Mouse (Mus musculus) liver, adult 2 months (tissue): ENCODE results near the gene Hic2.

Experiments
- CTCF ChIP-seq: fragments of 200-500 bp; IDR thresholded peaks from 2 replicates; pipeline ENCODE4 v1.5.1; 2011; ENCODE audit warnings: low read depth, low read length, control low read depth
- POLR2A ChIP-seq: fragments of 200-500 bp; IDR thresholded peaks from 2 replicates; pipeline ENCODE4 v1.6.1; 2011; ENCODE audit warnings: low read length, control low read depth; ENCODE audit not compliant: insufficient read depth; ENCODE audit errors: extremely low read depth

DNA sequence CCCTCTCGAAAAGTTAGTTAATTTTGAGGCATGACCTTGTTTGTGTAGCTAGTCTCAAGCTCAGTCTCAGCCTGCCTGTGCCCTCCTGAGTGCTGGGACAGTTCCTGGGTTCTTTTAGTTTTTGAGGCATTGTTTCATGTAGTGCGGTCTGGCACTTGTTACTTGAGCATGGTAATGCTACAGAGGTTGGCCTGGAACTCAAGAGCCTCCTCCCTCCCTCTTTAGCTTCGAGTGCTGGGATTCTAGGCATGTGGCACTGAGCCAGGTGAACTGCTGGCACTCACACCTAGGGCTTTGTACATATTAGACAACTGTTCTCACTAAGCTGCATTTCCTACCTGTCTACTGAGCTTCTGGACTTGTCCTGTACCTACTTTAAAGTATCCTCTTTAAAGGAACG lies 14.4 kb downstream of the Hic2 start:
- TF ChIP-seq POLR2A (no peak), CTCF (no peak)
